Mouse (Mus musculus): ENCODE results near the gene Brd4.

Brd4 gene

DNA sequence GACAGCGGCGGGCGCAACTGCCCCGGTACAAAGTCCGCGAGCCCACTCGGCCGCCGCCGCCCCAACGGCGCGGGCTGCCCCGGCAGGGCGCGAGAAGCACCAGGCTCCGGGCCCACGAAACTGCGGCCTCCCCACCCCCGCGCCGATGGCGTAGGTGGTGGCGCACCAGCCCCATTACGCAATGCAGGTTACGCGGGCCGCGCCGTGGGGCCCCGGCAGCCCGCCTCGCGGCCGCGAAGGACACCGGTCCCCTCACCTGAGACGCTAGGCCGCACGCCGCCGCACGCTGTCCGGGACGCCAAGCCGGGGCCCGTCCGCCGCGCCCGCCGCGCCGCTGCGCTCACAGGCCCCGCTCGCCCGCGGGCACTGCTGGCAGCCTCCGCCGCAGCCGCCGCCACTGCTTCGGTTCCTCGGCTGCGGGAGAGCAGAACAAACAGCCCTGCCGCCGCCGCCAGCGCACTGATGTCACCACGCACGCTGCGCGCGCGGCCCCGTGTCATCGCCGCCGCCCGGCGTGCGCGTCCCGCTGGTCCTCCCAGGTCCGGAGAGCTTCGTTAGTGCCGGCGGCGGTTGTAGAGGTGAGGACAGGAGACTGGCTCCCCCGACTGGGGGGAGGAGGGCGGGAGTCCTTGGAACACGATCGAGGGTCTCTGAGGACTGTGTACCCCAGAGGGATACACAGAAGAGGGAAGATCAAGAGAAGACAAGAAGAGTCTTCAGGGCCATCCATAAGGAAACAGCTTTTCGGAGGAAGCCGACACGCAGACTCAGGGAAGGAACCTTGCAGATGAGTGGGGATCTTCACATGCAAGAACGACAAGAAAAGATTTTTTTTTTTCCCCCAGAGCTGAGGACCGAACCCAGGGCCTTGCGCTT is at the start of gene Brd4:
Gene Brd4, minus strand, starts transcription at position 461 of the 876 bp plus-strand sequence.
- peak; percentile 74 for DNase-seq (ENCODE audit: low read depth, low spot score)

DNA sequence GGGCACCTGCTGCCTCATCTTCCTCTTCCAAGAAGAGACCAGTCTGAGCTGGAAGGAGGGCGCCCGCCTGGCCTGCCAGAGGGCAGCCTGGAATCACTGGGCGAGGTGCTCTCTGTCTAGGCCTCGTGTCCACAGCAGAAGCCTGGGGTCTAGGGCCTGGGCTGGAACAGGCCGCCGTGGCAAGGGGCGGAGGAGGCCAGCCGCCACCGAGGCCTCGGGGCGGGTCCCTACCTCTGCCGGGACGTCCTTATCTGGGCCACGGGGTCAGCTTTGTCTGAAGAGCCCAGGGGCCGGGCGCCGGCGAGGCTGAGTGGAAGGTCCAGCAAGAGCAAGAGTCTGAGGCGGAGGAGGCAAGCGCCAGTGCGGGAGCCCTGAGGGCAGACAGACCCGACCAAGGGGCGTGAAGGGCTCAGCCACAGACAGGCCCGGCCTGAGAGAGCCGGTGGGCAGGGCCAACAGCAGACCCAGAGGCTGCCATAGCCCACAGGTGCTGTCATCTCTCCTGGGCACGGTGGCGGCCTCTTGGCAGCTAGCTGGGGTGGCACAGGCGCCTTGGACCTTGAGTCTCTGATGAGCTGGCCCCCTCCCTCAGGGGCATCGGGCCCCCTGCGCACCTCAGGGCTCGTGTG is 49.3 kb upstream of the Brd4 start:
- DNase-seq (ENCODE audit: low read depth, low spot score) = no peak

DNA sequence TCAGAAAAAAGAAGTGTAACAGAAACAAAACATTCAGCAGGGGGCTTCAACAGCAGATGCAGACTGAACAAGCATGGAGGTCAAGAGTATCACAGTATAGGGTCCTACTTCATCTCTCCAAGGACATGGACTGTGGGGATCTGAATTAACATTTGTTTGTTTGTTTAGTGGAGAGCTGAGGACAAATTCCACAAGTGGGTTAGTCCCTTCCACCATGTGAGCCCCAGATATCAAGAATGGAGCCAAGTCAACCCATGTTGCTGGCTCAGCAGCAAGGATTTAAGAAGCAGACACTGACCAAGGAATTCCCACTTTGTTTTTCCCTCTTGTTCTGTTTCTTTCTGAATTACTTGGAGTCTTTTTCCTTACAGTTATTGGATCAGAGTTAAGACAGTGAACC is 43.0 kb upstream of the Brd4 start:
- DNase-seq (ENCODE audit: low read depth, low spot score) = no peak

DNA sequence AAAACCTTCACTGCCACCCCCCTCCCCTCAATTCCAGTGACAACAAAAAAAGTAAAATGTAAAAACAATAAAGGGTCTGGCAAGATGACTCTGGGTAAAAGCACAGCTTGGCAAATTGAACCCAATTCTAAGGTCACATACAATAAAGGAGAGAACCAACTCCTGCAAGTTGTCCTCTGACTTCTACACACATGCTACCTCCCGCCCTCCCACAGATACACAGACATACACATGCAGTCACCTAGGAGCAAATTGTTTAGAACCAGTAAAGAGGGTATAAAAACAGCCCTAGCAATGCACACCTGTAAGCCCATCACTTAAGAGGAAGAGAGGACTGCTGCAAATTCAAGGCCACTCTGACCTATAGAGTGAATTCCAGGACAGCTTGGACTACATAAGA is 38.3 kb upstream of the Brd4 start:
- DNase-seq (ENCODE audit: low read depth, low spot score) = no peak

DNA sequence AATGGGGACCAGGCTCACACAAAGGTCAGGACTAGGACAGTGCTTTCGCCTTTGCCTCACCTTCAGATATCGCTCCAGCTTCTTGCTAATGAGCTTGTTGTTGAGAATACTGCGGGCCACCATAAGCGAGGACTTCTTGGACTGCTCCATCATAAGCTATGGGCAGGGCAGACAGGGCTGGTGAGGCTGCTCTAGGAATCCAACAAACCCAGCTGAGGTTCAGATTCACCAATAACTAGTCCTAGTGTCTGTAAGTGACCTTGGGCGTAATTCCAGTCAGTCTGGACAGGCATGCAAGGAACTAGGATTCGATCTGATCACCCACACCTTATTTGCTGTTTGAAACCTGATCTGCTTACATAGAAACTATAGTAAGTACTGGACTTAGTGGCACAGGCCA is 37.3 kb upstream of the Brd4 start:
- peak; percentile 6 for DNase-seq (ENCODE audit: low read depth, low spot score)

DNA sequence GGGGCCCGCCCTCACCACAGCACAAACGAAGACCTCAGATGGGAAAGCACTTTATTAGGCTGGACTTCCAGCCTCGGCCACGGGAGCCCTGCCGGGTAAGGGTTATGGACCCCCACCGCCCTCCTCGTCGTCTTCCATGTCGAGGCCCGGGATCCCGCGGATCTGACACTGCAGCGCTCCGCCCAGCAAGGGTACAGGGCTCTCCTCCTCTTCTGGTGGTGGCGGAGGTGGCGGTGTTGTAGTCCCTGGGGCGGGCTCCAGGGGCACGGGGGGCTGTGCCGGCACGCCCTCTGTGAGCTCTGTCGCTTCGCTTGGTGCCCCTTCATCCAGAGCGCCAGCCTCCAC is 36.8 kb upstream of the Brd4 start:
- no peak for DNase-seq (ENCODE audit: low read depth, low spot score)

DNA sequence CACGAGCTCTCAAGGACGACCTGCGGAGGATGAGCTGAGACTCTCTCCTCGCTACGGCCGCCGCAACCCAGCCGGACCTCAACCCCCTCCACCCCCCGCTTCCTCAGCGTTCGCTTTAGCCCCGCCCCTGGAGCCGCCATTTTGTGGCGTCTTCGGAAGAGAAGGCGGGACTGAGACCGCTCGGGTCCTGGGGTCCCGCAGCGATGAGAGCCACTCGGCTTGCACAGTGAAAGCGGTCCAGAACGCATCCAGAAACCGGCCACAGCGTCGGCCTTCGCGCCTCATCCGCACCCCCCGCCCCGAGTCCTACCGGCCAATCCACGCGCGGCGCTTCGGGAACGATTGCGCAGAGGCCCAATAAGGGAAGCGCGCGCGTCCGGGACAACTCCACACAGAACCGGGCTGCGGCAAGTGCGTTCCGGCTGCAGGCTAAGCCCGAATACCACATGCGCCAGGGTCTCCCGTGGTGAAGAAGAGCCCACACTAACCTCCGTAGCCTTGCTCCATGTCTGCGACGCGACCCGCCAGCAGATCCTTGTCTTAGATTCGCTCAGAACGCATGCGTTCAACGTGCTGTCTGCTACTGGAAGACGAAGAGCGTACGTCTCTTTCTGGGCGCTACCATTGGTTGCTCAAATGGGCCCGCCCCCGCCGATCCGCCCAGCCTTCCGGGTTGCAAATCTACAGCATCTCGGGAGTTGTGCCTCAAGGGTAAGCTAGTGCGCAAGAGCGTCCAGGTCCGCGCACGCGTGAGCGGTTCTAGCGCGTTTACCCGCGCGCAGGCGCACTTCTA is 36.3 kb upstream of the Brd4 start, which contains the start of gene Akap8:
Gene Akap8, minus strand, starts transcription at position 642 of the 793 bp plus-strand sequence.
- peak; percentile 99 for DNase-seq (ENCODE audit: low read depth, low spot score)

DNA sequence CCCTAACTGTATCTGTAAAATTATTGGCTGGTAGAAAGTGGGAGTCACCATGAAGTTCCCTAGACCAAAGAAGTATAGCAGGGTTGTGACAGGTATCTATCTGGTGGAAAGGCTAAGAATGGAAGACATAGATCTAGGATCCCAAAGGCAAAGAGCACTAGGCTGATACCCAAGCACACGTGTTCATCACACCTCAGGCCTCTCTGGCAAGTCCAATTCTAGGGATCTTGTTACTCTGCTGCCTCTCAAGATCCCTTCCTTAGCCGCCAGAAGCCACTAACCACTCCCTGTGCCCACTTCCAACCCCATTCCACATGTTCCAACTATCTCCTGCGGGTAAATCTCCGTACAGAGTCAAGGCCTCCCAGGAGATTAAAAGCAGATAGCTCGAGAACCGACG is 35.4 kb upstream of the Brd4 start:
- peak; percentile 4 for DNase-seq (ENCODE audit: low read depth, low spot score)

DNA sequence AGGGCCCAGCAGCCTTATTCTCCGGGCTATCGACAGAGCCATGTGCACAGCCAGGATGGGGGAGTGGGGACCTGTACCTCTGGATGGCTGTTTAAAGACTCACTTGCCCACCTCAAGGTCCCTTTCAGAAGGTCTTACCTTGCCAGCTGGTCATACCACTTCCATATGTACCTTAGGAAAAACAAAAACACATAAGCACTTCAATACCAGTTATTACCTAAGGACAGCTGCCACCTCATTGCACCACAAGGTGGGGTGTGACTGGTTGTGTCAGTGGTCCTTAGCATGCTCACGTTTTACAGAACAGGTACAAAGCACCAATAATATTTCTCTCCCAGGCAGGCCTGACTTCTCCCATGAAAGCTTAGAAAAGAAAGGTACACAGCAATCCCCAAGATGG is 33.2 kb upstream of the Brd4 start:
- no peak for DNase-seq (ENCODE audit: low read depth, low spot score)

DNA sequence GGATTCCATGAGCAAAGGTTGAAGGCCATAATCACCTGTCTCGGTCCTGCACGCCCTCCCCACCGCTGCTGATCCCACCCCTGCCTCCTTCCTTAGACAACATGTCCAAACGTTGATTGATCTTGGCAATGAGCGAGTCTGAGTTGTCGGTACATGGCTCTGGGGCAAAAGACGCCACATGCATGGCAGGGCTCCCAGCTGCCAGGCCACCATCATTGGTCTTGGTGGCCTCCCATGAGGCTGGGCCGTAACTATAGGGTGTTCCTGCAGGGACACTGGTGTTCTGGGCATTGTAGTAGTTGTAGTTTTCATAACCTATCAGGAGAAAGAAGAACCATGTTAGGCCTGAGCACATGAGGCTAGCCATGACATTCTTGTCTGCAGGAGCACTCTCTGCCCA is 32.5 kb upstream of the Brd4 start:
- DNase-seq (ENCODE audit: low read depth, low spot score) = no peak

DNA sequence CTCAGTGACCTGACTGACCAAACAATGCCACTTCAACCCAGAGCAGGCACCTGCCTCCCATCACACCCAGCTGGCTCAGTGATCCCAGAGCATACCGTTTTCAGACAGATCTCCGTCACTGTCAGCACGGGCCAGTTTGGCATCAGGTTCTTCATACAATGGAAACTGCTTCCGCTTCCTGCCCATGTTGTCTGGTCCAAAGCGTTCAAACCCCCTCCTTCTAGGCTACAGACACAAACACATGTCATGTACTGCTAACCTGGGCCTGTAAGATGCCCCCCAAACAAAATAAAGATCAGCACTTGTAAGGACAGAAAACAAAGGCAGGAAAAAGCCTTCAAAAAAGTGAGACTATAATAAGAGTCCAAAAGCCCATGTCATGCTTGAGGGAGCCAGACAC is 31.0 kb upstream of the Brd4 start:
- DNase-seq (ENCODE audit: low read depth, low spot score) = no peak

DNA sequence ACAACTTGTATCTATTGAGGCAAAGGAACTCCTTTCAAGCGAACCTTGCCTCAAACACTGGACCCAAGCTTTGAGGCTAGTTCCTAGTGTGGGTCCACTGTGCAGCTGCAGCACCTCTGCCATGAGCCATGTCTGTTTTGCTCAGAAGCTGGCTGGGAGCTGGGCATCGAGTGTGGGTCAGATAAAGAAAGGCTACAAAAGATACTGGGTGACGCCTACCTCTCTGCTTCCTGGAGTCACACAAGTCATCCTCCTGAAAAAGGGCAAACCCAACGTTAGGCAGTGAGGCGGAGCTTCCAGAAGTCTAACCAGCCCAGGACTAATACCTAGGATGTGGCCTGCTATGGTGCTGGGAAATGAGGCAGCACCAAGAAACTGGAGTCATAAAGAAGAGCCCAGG is 29.4 kb upstream of the Brd4 start:
- DNase-seq (ENCODE audit: low read depth, low spot score) = no peak

DNA sequence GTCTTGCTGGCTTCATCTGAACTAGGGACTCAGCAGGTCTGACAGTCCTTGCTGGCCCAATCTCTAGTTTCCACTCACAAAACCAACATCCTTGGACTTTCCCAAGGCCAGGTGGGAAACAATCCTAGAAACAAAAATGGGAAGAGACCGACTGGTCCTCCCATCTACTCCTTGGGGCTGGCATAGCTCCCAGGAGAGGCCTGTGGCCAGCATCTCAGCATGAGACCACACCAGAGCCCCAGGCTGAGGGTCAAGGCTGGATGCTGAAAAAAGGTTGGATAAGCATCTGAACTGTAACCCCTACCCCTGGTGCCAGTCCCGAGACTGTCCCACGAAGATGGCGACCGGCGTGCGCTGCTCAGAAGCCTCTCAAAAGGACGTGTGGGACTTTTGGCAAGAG is 28.3 kb upstream of the Brd4 start:
- no peak for DNase-seq (ENCODE audit: low read depth, low spot score)

DNA sequence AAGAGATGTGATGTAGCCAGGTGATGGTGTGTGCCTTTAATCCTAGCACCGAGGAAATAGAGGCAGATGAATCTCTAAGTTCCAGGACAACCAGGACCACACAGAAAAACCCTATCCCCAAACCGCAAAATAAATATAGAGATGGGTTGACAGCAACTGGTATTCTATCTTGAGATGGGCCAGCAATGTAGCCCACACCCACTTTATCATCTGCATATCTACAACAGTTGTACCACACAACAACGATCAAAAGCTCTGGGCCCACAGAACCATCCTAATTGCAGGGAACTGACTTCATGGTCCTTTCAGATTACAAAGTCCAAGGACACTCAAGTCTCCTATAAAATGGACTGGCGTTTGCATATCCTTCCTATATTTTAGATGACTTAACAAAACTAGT is 23.4 kb upstream of the Brd4 start:
- no peak for DNase-seq (ENCODE audit: low read depth, low spot score)

DNA sequence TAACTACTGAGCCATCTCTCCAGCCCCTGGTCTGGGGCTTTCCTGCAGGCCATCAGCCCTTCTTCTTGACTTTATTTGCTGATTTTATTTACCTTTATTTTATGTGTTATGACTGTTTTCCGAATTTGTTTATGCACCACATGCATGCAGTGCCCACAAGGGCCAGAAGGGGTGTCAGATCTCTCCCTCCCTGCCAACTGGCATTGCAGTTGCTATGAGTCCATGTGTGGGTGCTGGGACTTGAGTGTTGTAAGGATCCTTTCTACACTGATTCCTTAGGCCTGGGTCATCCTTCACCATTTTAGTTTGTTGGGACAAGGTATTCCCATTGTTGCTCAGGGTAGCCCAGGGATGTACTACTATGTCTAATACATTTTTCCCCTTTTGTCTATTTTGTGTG is 13.6 kb upstream of the Brd4 start:
- no peak for DNase-seq (ENCODE audit: low read depth, low spot score)

DNA sequence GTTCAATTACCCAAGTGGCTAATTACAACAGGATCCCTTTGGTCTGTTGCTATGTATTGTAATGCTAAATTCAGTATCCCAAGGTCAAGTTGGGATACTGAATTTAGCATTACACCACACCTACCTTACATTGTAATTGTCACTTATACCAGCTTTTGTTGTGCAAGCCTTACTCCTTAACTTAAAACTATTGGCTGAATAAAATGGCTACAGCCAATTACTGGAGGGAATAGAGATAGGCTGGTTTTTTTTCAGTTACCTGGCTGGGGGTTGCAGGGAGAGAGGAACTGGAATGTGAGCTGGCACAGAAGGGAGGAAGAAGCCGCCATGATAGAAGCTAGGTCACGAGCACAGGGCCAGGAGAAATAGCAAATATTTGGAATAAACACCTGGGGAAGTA is 11.4 kb upstream of the Brd4 start:
- DNase-seq (ENCODE audit: low read depth, low spot score) = no peak

DNA sequence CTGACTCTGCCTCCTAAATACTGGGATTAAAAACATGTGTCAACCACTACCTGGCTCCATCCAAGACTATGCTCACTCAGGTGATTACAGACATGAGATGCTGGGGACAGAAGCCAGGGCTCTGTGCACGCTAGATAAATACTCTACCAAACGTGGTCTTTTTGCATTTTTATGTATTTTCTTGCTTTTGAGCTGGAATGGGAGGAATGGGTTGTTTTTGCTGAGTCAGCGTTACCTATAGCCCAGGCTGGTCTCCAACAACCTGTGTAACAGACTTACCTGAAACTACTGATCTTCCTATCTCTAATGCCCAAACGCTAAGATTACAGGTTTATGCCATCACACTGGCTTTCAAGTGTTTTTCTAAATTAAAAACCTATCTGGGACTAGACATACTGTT is 10.6 kb upstream of the Brd4 start:
- DNase-seq (ENCODE audit: low read depth, low spot score) = no peak

DNA sequence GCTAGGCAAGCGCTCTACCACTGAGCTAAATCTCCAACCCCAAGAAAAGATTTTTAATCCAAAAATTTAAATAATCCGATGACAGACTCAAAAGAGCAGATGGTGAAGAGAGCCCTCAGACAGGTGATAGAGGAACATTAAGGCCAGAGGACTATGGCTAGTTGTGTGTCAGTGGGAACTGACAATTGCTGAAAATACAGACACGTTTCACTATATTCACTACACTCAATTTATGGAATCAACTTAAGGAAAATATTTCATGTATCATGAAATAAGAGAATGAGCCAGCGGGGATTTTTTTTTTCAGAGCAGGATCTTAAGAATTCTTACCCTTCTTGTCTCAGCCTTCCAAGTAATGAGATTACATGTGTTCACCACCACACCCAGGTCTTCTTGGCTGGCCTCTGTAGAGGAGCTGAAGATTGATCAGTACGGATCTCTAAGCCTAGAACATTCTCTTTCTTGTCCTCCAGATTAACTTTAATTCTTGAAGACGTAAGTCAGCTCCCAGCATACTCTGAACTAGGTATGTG is 682 bp upstream of the Brd4 start:
- no peak for DNase-seq (ENCODE audit: low read depth, low spot score)

DNA sequence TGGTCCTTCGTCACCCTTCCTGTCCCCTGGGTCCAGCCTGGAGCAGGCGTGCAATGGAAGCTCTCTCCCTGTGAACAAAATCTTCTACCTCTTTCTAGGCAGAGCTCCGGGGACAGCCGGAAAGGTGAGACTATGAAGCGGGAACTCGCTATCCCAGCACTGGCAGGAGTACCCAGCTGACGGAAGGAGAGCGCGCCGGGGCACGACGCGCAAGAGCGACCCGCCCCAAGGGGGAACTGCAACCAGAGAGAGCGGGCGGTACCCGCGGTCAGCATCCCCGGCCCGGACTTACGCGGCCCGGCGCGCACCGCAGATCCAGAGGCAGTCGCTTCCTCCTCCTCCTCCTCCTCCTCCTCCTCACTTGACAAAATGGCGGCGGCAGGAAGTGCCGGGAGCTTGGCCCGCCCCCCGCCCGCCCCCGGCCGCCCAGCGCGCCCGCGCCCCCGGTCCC is 726 bp downstream of the Brd4 start:
- DNase-seq (ENCODE audit: low read depth, low spot score) = no peak

DNA sequence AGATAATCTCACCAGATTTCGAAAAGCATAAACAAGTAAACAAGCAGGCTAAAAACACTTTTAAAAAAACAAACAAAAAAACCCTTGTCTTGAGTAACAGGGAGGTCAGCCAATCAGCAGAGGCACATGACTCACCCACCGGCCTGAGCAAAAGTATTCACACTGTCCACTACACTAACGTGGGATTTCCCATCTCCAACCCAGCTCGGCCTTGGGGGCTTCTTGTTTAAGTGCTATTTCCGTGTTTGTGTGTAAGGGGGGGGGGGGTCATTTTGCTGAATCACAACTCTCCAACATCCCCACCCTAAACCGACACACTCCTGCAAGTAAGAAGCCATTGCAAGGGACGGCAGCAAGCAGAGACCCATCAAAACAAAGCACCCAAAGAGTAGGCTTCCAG is 1.2 kb downstream of the Brd4 start:
- DNase-seq (ENCODE audit: low read depth, low spot score) = no peak

DNA sequence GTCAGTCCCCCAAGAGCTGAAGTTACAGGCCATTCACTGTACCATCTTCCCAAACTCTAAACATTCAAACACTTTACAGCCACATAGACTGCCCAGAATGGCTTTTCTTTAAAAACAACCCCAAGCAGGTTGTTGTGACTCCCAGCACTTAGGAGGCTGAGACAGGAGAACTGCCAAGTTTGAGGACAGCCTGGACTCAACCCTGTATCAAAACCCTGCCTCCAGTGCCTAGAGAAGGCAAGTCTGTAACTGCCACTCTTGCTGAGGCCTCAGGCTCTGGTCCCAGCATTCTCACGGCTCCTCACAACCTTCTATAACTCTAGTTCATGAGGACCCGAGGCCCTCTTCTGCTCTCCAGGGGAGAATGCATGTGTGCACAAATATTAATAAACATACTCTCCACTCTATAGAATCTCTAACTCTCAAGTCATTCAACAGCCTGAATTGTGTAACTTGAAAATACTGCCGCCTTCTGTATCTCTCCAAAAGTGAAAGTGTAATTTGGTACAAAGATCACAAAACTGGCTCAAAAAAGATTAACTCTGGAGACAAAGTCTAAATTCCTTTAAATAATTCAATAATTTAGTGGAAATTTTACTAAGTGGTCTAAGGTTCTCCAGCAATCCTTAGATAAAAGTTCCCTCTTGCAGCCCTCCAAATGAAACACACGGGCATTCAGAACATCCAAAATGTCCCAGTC is 2.8 kb downstream of the Brd4 start:
- no peak for DNase-seq (ENCODE audit: low read depth, low spot score)

DNA sequence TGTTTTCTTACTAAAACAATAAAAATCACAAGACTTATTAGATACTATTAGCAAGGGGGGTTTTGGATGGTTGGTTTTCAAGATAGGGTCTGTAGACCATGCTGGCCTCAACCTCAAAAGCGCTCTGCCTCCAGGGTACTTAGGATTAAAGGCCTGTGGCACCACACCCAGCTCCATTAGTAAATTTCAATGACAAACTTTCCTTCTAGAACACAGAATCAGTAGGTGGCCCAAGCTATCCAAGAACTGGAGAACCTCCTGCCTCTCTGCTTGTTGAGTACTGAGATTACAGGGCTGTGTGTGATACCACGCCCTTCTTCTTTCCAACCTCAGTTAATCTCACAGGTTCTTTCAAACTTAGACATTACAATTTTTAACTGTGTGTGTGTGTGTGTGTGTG is 3.4 kb downstream of the Brd4 start:
- DNase-seq (ENCODE audit: low read depth, low spot score) = no peak
